Mouse (Mus musculus) granulocyte monocyte progenitor cell, adult 5-6 weeks (primary cell): Measurements from ENCODE around the gene Mtmr4. TPM values are rescaled to one million over a fixed set of nuclear protein-coding genes. Genes with fewer than 3 reads are reported as not detected.

Experiments used
- ATAC-seq: replicated peaks from 2 replicates; pipeline ENCODE4 v1.8.0; 2016; ENCODE audit warnings: mild to moderate bottlenecking, moderate TSS enrichment, inconsistent platforms; ENCODE audit not compliant: poor library complexity, severe bottlenecking
- total RNA-seq, 2 experiments: library from RNA; stranded (forward) in 1 of 2; stranded (reverse) in 1 of 2; fragments of 200-712, 200-1000 nt in 1 of 2; fragments of >200 nt in 1 of 2; fragmentation: Nextera tagmentation in 1 of 2; gene quantifications; 2 replicates each; pipeline ENCODE4 v1.2.3; 2014 to 2017

The Mtmr4 gene
- total RNA-seq, 2 experiments from 2014 or later = 22.6 to 25.4 TPM

DNA sequence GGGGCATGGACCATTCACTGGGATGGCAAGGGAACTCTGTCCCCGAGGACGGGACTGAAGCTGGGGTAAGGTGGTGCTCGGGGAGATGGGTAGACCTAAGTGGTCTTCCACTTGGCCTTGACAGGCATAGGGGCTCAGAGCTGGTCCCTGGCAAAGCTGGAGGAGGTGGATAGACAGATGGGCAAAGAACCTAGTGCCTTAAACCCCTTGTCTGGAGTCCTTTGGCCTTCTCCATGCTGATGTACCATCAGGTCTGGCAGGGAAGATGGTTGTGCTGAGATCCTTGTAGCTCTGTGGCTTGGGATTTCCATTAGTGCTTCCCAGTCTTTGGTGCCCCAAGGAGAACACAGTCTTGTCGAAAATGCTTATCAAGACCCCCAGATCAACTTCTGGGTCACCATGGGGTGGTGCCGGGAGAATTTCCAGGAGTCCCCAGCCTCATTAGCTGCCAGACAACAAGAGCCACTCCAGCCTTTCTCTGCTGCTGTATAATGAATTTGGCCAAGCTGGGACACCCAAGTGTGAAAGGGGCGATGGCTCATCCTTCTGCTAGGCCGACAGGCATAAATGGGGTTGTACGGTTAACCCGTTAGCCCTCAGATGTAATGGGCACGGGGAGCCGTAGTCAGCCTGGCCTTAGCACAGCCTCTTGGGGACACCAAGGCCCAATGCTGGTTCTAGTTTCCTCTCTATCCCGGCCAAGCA lies 10.6 kb upstream of the Mtmr4 start:
- ATAC-seq = no peak

DNA sequence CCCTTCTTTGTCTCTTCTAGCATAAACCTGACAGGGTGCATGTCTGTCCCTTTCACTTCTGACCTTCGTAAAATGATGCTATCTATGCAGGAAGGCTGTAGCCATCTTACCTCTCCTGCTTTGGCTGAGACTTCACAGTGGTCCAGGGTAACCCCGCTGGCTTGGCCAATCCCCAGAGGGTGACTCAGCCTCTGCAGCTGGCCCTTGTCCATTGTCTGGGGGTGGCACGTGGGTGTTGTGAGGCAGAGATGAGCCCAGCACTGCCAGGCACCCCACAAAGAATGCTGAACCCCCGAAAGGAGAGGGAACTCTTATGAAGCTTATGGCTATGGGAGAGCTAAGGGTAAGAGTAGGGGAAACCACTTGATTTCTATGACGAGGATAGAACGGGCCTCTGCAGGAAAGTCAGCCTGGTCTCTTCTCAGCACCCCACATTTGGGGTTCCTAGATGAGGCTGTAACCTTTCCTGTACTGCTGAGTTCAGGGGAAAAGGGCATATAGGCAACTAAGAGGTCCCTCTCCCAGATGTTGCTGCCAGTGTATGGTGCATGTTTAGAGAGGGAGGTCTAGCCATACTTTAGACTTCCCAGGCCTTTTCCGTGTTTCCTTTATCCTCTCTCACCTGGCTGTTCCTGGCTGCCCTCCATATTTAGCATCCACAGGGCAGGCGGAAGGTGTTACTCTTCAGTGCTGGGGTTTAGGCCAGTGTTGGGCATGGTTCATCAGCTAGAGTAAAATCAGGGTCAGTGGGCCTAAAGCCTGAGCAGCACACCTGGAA lies 9.8 kb upstream of the Mtmr4 start:
- no peak for ATAC-seq

DNA sequence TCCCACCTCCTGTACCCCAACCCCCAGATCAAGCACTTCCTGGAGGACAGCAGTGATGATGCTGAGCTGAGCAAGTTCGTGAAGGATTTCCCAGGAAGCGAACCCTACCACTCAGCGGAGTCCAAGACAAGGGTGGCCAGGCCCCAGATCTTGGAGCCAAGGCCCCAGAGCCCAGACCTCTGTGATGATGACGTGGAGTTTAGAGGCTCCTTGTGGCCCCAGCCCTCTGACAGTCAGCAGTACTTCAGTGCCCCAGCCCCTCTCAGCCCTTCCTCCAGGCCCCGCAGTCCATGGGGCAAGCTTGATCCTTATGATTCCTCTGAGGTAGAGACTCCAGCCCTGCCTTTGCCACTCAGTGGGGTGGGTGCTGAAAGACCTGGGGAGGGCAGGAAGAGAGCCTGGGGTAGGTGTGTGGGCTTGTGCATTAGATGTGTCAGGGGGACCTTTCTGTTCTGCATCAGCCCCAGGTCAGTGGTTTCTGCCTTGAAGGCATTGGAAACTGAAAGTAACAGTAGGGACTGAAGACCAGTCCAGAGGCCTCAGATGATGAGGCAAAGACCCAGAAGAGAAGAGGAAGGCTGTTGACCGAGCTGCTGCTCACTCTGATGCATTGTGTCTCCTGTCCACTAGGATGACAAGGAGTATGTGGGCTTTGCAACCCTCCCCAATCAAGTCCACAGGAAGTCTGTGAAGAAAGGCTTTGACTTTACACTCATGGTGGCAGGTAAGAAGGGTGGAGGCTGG lies 8.5 kb upstream of the Mtmr4 start:
- peak; percentile 64 for ATAC-seq

DNA sequence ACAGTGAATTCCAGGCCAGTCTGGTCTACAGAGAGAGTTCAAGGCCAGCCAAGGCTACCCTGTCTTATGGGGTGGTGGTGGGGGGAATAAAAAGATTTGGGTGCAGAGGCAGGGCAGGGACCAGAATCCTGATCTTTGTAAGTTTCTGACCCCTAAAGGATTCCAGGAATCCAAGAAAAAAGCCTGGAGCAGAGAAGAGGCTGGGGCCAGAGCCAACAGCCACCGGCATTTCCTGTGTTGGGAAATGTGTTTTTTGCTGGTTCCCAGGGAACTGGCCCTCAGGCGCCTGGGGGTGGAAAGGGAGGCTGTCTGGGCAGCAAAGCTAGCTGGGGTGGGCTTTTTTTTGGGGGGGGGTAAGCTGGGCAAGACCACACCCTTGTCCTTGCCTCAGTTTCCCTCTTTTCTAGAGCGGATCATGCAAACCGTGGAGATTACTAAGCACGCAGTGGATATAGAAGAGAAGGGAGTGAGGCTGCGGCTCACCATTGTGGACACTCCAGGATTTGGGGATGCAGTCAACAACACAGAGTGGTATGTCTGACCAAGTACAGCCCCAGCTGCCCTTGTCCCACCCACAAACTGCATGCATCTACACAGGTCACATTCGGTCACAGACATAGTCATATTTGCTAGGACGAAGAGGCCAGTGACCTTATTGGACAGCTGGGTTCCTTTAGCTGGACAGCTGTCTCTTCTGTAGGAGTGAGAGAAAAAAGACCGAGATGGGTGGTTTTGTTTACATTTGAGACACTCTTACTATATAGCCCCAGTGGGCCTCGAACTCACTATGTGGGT lies 7.1 kb upstream of the Mtmr4 start:
- ATAC-seq = no peak

DNA sequence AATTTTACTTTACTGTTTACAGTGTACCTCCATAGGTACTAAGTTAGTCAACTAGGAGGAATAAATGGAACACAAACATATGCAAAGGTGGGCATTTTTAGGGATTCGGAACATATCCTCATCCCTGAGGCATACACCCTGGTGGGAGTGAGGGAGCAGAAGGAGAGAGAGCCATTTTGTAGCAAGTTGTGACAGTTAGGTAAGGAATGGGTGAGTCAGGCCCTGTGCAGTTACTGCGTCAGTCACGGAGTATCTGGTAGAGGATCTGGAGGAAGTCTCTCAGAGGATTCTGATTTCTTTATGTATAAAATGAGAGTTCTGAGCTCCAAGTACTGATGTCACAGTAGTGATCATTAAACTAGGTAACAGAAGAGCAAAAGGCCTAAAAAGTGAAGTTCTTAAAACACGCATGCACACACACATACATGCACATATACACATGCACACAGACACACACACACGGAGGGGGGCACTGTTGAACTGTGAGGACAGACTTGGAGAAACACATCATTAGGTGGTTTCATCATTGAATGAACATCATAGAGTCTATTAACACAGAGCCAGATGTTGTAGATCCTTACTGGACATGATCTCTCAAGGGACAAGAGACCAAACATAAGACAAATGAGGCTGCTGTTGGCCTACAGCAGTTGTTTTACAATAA lies 4.6 kb upstream of the Mtmr4 start:
- ATAC-seq = no peak

DNA sequence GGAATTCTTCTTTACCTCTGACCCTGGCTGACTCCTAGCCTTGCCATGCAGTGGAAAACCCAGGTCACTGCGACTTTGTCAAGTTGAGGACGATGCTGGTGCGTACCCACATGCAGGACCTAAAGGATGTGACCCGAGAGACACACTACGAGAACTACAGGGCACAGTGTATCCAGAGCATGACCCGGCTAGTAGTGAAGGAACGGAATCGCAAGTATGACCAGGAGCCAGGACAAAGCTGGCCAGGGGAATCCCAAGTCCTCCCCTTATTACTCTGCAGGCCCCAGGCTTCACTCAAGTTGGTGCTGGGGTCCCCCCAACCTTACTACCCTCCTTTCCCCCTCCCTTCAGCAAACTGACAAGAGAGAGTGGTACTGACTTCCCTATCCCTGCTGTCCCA lies 2.4 kb upstream of the Mtmr4 start:
- no peak for ATAC-seq

DNA sequence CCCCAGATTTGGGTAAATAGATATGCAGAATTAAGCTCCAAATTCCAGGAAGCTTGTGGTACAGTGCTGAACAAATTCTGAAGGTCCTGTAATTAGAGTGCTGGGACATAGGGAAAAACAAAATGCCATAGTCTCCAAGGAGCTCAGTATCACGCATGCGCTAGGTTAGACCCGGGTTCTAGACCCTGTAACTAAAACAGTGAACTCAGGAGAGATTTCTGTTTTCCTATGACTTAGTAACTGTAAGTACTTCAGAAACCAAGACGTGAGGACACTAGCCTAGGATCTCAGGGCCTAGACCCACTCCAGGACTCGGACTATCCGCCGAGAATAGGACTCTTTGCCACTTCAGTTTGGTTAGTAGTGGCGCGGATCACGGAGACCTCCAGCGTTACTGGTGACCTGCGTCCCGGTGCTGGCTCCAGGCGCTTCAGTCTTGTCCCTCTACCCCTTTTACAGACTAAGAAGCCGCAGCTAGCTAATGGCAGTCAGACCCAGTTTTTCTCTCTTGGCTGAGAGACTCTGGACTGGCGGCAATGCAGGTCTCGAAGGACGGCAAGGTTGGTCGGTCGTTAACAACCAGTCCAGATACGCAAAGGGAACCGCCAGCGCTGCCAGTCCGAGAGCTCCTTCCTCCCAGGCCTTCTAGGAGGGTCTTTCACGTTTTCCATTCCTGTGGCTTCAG lies 979 bp upstream of the Mtmr4 start:
- no peak for ATAC-seq

DNA sequence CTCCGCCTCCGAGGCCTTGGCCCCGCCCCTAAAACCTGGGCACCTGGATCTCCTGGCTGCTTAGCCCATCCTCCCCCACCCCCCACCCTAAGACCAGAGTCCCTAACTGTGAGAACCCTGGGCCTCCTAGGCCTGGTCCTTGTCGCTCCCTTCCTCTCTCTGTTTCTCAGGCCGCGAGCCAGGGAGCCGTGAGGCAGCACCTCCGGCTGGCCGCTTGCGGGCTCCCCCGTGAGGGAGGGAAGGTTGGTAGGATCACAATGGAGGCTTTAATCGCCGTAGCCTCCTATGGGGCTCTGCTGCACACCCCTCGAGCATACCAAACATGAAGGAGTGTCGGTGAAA lies 363 bp downstream of the Mtmr4 start:
- ATAC-seq = no peak

DNA sequence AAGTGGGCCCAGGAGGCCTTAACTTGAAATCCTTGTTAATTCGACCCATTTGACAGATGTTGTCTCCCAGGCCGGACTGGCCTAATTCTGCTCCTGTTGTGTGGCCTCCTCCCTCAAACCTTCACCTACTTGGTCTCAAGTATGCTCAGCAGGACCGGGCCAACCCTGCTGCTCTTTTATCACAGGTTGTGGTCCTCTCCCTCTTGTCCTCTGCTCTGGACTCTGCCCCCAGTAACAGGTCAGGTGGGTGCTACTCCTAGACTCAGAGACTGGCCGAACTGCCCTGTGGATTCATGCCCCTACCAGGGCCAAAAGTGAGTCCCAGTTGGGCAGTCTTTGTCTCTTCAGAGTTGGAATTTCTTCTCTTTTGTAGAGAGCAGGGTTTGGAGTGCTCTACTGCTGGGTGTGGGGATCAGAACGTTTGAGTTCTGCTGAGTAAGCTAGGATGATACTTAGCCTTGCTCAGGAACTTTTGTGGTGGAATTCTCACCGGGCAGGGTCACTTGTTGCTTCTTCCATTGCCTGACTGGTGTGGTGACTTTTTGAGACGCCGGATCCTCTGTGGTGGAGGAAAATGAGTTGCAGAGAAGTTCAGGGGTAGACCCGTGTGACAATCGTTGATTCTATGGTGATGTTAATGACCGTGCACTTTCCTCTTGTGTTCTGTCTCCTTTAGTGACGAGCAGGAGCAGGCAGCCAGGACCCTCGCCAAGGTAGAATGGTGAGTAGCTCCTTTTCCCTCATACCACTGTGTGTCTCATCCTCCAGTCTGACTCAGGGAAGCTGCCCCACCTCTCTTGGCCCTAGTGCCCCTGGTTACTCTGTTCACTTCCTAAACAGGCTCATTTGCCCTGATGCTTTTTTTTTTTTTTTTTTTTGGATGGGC lies 994 bp downstream of the Mtmr4 start:
- ATAC-seq = no peak

DNA sequence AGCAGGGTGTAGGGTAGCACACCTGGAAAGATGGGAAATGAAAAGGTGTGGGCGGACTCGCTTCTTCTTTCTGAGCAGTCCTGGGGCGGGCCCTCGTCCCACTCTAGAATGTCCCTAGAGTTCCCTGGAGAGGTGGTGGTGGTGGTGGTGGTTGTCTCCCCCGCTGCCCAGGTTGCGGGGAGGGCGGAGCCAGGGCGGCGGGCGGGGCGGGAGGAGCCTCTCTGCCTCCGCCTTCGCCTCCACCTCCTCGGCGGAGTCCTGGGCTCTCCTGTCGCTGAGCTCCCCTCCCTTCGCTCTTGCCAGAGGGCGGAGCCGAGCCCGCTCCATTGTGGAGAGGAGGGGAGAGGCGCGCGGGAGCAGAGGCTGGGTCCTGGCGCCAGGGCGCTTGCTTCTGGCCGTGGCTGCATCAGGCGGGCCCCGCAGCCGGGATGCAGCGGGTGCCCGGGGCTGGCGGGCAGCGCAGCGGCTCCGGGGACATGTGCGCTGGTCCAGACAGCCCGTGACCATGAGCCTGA lies 3.4 kb downstream of the Mtmr4 start:
- peak; percentile 26 for ATAC-seq

DNA sequence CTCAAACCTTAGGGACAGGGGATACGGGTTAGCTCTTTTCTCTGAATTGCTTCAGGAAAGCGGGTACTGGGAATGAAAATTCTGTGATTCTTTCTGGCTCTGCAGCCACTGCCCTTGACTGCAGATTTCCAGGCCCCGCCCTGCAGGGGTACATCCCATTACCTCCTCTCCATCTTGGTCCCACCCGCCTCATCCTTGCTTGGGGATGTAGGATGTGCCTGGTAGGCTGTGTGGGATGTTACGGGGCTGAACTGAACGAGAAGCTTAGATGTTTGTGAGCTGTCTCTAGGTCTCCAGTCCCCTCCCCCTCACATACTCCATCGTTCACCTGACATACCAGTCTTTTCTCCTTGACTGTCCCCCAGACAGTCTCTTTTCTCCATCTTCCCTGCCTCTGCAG lies 4.0 kb downstream of the Mtmr4 start:
- no peak for ATAC-seq

DNA sequence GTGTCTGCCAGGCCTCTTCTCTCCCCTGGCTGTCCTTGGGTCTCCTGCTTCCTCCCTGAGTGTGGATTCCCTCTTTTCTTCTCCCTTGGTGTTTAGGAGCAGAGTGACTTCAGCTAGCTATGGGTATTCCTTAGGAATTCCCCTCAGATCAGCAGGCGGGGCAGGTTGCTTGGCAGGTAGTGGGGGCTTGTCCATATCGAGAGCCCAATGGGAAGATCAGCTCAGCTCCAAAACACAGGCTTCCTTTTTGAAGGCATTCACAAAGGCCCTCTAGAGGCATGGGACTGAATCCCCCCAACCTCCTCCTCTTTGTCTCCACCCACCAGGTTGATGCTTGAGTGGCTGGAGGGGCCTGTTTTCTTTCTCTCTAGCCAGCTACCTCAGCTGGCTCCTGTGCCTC lies 4.5 kb downstream of the Mtmr4 start:
- ATAC-seq = no peak

DNA sequence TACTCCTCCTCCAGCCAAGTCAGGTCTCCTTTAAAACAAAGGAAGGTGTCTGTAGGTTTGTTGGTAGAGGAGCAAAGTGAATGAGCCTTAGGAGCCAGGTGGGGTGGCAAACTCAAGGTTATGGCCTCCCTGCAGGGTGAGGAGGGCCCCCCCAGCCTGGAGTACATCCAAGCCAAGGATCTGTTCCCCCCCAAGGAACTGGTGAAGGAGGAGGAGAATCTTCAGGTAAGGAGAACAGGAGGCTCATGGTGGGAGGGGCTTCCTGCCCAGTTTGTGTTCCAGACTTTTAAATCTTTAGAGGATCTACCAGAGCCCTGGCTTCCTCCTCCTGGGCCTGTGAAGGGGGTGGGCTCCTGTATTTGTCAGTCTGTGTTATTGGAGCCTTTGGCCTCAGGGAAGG lies 5.1 kb downstream of the Mtmr4 start:
- no peak for ATAC-seq

DNA sequence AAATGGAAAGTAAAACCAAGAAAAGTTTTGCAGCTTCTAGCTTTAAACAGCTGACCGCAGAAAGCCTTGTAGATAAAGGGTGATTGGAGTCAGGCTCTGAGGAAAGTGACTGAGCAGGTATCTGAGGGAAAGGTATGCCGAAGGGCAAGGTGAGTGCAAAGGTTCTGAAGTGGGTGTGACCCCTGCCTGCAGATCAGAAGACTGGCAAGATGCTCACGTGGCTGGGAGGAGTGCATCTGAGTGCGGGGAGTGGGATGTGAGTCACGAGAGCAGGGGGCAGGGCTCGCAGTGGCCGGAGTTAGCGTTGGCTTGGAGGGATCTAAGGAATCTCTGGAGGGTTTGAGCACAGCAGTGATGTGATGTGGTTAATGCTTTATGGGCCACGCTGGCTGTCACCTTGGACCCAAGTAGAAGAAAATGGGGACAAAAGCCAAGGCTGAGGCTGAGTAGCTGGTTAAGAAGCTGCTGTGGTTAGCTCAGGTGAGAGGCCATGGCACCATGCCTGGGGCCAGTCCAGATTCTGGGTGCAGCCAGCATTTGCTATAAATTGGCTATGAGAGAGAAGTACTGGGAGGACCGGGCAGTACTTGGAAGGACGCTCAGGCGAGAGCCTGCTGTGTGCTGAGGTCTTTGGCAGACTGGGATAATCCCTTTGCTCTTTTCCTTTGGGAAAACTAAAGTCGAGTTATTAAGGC lies 7.6 kb downstream of the Mtmr4 start:
- no peak for ATAC-seq

DNA sequence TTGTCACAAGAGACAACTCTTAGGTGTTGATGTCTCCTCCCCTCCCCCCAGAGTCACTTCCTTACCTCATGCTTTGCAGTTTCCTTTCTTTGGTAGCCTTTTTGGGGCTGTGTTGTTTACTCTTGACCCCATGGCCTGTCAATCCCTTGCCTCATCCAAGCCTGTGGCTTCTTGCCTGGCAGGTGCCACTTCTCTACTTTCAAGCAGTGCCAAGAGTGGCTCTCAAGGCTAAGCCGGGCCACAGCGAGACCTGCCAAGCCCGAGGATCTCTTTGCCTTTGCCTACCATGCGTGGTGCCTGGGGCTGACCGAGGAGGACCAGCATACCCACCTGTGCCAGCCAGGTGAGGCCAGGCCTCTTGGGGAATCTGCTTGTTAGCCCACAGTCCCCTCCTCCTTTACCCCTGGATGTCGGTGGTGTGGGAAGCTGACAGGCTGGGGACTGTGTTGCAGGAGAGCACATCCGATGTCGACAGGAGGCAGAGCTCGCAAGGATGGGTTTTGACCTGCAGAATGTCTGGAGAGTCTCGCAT lies 8.4 kb downstream of the Mtmr4 start:
- ATAC-seq = no peak

DNA sequence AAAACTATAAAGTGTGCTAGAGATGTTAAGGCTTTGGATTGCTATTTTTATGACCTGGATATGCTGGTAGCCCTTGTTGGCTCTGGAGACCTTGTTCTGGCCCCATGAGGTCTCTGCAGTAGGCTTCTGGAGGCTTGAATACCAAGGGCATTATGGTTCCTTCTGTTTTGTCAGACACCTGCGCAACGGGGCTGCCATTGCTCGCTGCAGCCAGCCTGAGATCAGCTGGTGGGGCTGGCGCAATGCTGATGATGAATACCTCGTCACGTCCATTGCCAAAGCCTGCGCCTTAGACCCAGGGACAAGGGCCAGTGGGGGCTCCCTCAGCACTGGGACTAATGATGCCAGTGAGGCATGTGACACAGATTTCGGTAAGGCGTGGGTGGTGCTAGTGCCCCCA lies 10.3 kb downstream of the Mtmr4 start:
- no peak for ATAC-seq

DNA sequence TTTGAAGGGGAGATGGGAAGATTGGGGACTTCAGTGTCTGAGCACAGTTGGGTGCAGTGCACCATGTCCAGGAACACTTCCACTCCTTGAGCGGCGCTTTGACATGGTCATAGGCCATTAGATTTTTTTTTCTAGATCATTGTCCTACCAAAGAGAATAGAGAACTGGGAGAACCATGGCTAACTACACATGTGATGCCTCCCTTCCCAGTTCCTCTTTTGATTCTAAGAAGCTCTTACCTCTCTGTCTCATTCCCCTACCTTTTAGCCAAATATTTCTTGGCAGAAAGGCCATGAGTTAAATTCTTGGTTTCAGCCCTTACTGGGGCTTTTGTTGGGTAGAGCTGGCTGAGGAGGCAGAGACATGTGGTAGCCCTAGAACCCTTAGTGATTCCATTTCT lies 11.6 kb downstream of the Mtmr4 start:
- no peak for ATAC-seq

DNA sequence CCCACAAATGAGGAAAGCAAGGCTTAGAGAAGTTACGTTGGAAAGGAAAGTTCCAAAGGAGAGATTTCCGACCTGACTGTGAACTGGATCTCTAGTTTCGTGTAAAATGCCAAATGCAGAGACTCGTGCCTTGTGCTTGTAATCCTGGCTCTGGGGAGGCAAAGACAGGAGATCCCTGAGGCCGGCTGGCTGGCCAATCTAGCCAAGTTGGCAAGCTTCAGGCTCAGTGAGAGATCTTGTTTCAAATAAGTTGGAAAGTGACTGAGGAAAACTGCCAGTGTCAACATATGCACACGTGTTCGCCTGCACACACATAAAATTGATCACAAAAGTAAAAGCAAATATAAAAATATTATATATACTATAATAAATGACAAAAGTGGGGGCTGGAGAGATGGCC lies 17.3 kb downstream of the Mtmr4 start:
- no peak for ATAC-seq
